Mouse (Mus musculus) MEL-GATA-1-ER (cell line): ENCODE results near the gene Bfar.
"Not testable (repeated sequence)": the region's sequence is repeated elsewhere in the genome, so short reads cannot be mapped to it uniquely, and the experiment has no call there.

ENCODE experiments used
- DNase-seq: peaks from one replicate; pipeline ENCODE4 v3.0.0-alpha.2; 2012; ENCODE audit warnings: low read depth; ENCODE audit errors: extremely low read depth

The Bfar gene

DNA sequence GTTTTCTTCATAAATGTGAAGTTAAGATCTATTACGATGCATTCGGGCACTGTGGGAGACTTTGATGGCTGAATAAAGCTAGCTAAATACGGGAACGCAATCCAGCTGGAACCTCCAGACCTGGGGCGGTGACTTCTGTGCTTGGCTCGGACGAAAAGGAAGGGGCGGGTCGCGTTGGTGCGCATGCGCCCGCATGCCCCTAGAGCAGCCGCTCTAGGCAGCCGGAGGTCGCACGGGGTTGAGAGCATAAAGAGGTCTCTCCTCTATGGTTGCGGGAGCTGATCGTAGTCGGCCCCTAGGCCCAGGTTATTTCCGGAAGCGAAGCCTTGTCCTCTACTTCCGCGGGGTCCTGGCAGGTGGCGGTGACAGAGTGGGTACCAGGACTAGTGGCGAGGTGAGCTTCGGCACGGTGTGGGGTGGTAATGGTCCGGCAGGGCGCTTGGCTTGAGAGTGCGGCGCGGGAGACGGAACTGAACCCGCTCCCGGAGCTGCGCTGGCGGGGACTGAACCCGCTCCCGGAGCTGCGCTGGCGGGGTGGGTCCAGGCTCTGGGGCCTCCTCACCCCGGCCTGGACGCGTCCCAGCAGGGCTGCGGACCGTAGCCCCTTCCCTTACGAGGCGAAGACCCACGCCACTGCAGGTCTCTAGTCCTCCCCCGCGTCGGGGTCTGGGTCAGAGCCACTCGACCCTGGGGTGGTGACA, at the start of gene Bfar, which contains the start of gene 3110001I22Rik:
Gene Bfar (plus strand): TSS at position 174 of the 701 bp plus-strand sequence.
Gene 3110001I22Rik (plus strand): TSS at position 245 of the 701 bp plus-strand sequence.
- DNase-seq, result peak; percentile 89

DNA sequence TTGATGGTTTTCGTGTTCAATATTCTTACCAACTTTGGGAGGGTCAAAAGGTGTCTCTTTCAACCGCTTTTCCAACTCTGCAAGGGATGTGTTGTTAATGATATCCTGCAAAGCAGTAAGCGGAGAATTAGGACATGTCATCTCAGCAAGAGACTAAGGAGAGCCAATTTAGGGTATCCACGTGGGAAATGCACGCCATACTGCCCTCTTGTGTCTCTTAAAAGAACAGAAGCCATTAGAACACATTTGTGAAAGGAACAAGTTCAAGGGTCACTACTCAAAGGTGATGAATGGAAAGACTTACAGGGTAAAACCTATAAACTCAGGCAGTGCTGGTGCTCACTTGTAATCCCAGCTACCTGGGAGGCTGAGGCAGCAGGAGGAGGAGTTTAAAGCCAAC, 43.3 kb upstream of the Bfar start:
- peak; percentile 9 for DNase-seq

DNA sequence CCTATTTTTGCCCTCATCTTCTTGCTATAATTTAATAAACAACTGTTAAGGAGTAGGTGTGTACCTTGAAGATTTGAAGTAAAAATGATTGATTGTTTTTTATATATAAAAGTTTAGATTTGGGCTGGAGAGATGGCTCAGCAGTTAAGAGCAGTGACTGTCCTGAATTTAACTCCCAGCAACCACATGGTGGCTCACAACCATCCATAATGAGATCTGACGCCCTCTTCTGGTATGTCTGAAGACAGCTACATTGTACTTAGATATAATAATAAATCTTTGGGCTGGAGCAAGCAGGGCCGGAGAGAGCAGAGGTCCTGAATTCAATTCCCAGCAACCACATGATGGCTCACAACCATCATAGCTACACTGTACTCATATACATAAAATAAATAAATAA, 33.5 kb upstream of the Bfar start:
- DNase-seq, result not testable (repeated sequence)

DNA sequence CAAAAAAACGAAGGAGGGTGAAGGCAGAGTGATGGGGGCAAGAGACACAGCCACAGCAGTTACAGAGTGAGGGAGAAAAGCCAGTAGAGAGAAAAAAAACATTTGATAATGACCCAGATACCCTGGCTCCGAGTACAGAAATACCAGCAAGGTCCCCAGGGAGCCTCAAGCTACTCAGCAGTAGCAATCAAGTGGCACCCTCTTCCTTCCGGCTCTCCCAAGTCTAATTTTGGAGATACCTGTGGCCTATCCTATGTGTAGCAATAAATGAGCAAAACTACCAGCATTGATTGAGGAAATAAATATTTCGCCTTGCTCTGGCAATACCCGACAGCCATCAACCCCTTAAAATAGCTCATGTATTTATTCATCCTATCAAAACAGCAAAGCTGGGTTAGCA, 32.1 kb upstream of the Bfar start:
- no peak for DNase-seq

DNA sequence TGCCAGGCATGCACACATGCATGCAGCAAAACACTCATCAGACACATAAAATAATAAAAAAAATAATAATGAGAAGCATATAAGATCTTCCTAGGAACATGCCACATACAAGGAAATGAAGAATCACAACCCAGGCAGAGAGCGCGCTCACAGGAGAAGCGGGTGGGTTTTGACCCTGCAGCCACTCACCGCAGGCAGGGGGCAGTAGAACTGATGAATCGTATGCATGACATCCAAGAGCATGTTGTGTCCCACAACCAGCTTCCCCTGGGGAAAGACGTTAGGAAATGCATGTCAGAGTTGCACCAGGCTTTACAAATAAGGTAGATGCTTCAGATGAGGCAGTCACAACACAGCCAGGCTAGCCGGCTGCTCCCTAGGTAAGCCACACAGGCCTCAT, 31.6 kb upstream of the Bfar start:
- DNase-seq, result no peak

DNA sequence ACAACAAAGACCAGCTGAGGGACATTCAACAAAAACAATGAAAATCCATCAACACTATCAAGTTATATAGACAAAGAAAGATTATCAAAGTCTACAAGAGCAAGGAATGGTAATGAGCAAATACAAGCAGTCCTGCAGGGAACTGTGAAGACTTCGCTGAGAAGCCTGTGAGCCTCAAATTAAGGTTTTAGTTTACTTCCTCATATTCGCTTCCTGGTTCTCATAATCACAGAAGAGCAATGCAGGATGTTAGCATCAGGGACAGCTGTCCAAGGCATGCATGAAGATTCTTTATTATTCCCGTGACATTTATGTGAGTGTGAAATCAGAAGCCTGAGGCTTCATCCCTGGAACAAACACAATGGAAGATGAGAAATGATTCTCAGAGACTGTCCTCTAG, 27.2 kb upstream of the Bfar start:
- no peak for DNase-seq

DNA sequence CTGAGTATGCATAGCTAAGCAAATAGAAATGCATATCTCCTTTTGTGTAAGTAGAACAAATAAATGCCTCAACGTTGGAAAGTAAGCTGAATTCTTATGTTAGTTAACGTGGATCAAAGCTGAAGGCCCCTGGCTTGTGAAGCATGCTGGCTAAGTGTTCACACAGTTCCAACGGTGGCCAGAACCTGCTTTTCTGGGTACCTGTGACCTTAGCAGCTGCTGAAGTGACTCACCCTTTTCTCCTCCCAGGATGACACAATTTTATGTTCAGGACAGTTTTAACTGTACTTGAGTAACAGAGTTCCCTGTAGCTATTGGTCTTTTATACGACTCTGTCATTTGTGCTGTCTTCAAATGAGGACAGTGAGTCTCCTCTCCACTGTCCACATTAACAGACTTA, 25.7 kb upstream of the Bfar start:
- DNase-seq, result no peak

DNA sequence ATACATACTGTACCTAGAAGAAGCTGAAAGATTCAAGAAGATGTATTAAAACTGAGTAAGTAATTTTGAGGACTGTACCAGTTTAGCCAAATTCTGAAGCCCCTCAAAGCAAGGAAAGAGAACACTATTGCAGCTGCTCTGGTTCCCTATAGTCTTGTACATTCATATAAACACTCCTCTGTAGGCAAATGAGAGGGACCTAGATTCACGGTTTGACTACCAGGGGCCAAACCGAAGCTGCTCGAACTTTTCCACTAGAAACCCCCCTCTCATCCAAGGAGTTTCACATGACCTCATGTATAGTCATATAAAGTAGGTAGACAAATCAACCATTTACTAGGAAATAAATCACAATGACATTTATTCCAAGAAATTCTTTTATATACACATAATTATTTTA, 12.8 kb upstream of the Bfar start:
- DNase-seq, result no peak

DNA sequence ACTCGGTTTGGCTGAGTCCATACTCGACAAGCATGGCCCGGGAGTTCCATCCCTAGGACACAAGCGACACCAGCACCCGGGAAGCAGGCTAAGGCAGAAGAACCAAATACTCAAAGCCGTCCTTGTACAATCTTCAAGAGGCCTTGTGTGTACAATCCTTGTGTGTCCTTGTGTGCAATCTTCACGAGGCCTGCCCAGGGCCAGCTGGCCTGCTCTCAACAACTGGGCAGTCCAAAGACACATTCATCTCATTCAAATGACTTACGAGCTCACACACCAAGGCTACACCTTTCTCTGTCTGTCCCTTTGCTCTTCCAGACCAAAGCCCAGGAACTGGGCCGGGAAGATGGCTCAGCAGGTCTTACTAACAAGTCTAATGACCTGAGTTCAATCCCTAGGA, 10.9 kb upstream of the Bfar start:
- no peak for DNase-seq

DNA sequence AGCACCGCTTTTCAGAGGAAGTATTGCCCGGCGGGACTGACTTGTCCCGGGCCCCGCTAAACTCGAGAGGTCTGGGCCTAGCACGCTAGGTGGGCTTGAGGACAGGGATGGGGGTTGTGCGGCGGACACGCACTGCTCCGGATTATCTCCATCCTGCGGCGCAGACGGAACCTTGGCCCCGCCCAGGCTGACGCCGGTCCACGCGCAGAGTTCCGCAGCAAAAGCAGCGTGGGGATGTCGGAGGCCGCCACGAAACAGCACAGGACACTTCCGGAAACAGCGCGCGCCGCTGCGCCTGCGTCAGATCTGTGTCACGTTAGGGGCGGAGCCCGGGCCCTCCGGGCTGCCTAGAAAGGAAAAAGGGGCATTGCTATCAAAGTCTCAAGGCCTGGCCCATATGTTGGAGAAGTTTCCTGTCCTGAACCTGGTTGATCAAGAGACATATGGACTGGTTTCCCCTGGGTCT, 3.7 kb upstream of the Bfar start, which contains the start of gene Parn:
Gene Parn (minus strand): TSS at position 293 of the 466 bp plus-strand sequence.
- DNase-seq, result peak; percentile 88

DNA sequence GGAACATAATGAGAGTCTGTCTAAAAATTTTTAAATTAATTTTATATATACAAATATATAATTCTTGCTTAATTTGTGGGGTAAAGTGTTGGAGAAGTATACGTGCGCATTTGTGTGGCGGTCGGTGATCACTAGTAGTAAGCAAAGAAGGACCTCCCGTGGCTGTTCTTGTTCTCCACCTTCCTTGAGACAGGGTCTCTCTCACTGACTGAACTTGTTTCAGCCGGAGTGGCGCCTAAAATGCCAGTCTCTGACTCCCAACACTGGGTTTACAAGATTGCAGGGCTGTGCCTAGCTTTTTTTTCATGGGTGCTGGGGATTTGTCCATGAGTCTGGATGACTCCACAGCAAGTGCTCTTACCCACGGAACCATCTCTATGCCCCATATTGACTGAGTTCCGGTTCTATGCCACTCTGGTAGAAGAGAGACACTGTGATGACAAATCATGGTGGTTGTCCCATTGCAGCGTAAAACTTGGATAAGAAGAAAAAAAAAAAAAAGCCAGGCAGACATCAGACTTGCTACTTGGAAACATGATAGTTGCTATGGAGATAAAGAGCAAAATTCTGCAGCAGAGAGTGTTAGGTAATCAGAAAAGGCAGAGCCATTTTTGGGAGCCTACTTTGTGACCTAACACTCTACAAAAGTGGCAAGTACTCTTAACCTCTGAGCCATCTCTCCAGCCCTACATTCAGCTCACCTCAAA, 3.1 kb upstream of the Bfar start:
- peak; percentile 74 for DNase-seq

DNA sequence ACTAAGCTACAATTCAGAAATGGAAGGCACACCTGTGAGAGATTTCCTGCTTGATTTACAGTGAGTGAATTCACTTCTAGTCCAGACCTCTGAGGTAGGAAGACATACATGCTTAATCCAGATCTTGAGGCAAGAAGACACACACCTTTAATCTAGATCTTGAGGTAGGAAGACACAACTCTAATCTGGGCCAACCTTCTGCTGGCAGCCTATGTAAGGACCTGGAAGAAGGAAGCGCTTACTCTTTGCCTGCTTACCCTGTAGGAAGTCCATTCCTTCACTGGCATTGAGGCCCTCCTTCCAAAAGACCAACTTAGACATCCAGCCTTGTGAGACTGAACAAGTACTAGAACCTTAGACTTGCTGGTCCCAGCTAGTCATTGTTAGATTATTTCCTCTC, 2.4 kb upstream of the Bfar start:
- DNase-seq, result no peak

DNA sequence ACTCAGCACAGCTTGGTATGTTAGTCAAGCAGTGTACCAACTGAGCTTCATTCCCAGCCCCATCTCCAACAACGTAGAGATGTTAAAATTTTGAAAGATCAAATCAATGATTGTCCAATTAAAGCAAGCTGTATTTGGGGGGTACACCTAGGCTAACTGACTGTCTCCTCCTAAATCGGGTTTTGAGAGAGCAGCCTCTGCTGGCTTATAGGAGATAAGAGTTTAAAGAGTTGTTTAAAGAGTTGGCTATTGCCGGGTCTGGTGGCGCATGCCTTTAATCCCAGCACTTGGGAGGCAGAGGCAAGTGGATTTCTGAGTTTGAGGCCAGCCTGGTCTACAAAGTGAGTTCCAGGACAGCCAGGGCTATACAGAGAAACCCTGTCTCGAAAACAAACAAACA, 762 bp upstream of the Bfar start:
- DNase-seq, result not testable (repeated sequence)

DNA sequence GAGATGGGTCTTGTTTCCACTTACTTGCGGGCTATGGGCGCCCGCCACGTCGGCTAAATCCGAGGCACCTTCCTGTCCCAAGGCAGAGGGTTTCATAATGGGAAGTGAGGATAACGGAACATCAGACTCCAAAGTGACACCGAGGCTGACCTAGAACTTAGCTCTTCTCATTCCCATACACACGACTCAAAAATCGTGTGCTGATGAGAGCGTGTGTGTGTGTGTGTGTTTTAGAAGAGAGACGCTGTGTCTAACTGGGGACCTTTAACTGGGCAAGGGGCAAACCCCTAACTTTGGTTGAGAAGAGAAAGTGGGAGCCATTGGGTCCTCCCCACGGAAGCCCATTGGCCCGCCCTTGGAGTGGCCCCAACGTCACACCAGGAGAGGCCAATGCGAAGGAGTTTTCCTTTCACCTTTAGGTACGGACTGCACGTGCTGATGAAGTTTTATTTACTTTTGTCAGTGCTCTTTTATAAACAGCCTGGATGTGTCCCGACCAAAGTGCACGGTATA, 784 bp downstream of the Bfar start:
- peak; percentile 73 for DNase-seq

DNA sequence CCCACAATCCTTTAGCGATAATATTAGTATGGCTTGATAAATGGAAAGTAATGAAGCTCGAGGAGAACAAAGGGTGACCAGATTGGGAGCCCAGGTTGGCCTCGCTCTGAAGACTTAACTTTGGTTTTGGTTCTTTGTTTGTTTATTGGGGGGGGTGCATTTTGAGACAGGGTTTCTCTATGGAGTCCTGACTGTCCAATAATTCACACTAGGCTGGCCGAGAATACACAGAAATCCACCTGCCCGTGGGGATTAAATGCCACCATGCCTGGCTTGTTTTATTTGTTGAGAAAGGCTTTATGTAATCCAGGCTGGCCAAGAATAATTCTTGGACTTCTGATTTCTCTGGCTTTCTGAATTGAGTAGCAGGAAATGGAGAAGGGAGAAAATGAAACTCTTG, 1.5 kb downstream of the Bfar start:
- DNase-seq, result no peak

DNA sequence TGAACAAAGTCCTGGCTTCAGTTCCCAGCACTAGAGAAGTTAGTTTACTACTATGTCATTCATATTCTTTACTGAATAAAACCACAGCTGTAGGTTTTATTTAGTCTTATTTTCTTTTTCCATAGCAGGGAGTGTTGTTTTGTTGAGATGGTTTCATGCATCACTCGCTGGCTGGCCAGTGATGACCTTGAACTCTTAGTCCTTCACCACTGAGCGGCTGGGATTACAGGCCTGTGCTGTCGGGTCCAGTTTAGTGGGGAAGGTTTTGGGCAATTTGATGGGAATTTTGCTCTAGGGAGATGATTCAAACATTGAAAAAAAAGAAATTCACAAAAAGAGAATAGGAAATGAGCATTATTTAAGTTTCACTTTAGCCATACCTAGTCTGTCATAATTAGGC, 2.9 kb downstream of the Bfar start:
- no peak for DNase-seq

DNA sequence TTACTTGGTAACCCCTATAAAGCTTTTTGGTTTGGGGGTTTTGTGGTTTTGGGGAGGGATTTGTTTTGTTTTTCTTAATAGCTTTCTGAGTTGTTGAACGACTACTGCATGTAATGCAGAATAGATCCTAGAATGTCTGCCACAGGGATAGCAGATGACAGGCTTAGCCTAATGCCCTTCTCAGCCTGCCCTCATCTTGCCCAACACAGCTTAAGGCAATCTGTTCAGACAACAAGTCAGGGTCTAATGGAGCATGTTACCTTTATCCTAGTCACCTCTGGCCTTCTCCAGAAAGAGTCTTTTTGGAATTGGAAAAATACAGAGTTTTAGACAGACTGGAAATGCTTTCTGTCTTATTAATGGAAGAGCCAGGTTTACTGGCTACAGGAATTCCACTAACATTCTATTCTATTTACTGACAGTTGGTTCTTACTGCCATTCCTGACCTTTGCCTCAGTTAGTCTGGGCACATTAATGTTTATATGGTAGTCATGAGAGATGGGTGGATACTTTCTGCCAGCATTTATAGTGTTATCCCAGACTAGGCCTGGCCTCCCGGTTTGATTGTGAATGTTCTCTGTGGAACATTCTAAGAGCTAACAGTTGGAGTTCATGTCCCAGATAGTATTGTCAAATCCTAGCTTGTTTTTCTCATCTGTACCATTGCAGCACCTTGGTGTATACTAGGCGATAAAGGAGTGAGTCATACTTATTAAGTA, 7.1 kb downstream of the Bfar start:
- DNase-seq, result no peak

DNA sequence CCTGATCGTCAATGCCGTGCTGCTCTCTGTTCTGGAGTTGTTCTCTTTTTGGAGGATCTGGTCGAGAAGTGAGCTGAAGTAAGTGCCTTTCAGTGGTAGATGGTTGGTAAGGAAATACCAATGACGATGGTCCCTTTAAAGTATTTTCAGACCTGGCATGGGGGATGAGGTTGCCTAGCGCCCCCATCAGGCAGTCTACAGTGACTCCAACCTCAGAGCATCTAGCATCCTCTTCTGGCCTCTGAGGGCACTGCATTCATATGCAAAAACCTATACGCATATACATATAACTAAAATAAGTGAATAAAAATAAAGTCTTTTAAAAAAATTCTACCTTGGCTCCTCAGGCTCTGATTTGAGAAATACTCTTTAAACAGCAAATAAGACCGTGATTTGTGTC, 27.3 kb downstream of the Bfar start:
- DNase-seq, result peak; percentile 6

DNA sequence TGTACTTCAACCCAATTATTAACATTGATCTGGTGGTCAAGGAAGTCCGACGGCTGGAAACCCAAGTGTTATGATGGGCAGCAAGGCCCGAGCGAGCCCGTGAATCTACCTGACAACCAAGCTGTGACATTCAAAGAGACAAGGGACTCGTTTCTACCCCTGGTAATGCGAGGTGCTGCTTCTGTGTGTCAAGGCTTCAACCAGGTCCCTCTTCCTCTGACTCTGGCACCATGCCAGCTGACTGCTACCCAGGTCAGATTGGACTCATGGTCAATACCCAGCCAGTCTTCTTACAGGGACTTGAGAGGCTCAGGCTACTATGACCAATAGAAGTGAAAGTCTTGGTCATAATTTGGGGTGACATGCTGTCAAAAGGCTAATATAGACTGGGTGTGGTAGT, 30.5 kb downstream of the Bfar start:
- DNase-seq, result no peak

DNA sequence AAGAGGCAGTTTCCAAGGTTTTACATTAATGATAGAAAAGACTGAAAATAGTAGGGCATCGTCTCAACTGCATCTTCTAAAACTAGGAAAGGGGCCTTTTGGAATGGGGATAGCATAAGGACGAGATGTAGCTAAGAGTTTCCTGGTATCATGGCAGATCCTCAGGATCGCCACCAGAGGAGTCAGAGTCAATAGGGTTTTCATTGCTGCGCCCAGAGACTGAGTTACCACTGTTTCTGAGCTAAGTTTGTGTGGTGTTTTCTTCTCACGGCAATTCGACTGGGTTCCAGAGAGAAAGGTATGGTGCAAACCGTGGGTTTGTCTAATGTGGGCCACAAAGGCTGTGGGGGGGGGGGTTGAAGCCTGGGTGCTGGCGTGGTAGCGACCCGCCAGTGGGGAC, 33.0 kb downstream of the Bfar start:
- DNase-seq, result no peak

DNA sequence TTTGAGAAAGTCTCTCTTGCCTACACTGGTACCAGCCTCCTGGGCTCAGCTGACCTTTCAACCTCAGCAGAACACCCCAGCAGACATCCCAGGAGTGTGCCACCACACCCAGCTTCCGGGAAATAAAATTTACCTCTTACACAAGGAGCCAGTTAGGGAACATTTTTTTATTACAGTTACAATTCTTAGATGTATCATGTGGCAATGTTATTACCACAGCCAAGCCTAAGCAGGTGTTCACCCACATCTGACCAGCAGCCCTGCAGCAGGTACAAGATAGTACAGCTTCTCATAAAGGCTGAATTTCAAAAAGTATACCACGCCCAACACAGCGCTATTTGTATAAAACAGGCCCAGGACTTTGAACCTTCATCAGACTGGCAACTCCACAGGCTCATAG, 43.3 kb downstream of the Bfar start:
- DNase-seq, result no peak
